Mouse (Mus musculus) 3134 (cell line): Measurements from ENCODE around the gene Rfx1.
A peak's percentile ranks its signal among the peaks of the same experiment; 100 is the strongest.

ENCODE experiments used
- DNase-seq: peaks from one replicate; pipeline ENCODE4 v3.0.0-alpha.2; 2011; ENCODE audit warnings: low spot score; ENCODE audit not compliant: insufficient read length; ENCODE audit errors: extremely low read depth

Rfx1 gene

DNA sequence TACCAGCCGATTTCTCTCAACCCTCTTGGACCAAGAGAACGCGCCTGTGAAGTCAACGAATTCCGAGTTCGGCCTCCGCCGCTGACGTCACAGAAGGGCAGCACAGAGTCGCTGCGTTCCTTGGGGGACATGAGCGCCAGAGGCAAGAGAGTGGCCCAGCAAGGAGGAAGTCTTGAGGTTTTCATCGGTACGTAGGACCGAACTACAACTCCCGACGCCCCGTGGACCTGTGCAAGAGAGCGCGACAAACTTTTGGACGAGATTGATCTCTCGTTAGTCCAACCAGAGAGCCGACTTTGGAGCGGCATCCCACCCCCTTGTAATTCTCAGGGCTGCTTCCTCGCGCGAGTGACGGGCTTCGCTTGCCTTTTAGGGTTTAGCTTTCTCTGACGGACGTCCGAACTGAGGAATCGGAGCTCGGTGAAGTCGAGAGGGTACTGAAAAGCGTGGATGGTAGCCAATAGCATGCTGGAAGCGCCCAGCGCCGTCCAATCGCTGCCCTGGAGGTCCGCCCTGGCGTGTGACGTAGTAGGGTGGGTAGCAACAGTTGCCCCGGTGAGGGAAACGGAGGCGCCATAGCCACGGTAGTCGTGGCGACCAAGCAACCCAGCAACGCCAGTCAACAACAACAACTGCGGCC lies at the start of gene Rfx1:
Rfx1 (plus strand) TSS at position 544 of the 640 bp plus-strand sequence.
- peak; percentile 99 for DNase-seq

DNA sequence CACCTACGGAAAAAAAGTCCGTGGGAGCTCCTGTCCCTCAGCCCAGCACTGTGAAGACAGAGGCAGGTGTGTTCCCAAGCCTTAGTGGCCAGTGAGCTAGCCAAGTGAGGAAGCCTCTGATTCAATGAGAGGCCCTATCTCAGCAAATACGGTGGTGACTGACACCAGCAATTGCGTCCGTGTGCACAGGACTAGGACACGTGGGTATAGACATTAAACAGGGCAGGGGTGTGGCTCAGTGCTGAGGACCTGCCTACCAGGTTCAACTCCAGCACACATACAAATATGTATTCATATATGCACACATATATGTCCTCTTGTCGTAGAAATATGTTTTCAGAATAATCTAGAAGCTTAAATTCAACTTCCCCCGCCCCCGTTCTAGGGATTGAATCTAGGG lies 46.9 kb upstream of the Rfx1 start:
- DNase-seq, result no peak

DNA sequence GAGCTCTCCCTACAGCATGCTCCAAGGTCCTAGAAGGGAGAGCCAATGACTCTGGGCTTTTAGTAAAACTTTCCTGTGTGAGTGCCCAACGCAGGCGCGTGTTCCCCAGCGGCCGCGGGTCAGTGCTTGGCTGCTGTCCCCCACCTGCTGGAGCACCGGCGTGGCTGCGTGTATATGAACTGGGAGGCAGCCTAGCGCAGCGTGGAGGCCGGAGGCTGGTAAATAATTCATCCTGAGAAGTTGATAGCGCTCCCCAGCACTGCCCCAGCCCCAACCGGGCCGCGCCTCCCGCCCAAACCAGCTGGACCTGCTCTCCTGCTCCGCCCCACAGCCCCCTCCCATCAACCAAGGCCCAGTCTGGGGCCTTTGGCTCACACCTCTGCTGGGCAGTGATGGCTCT lies 45.5 kb upstream of the Rfx1 start, which contains the start of gene Palm3:
Palm3 (plus strand) TSS at position 376 of the 400 bp plus-strand sequence.
- DNase-seq, result no peak

DNA sequence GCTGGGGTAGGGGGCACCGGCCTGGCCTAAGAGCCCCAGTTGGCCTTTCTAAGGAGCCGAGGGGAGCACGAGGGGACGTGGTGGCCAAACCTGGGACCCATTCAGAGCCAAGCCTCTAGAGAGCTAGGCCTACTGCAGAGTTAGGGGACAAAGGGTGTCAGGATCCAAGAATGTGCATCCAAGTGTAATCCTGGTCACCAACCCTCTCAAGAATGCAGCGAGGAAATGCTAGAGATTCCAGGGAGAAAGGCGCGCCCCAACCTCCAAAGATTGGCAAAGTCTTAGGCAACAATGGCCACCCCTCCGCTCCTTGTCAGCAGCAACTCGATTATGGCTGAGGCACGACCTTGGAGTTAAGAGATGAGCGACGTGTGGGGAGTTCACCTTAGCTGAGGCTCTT lies 45.1 kb upstream of the Rfx1 start:
- peak; percentile 48 for DNase-seq

DNA sequence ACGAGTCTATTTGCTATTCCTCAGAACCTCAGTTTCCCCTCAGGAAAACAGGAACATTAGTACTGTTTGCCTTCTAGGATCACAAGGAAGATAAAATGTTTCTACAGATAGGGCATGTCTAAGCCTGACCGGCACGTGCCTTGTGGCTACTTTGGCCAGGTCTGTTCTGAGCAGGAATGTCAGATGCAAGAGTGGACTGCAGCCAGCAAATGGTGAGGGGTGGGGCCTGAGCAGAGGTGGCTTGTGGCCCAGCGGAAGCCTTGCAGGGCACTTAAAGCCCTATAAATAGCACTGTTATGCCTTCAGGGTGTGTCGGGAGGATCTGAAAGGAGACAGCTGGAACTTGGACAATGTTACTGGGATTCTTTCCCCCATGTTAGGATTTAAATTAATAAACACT lies 43.5 kb upstream of the Rfx1 start:
- DNase-seq, result peak; percentile 84

DNA sequence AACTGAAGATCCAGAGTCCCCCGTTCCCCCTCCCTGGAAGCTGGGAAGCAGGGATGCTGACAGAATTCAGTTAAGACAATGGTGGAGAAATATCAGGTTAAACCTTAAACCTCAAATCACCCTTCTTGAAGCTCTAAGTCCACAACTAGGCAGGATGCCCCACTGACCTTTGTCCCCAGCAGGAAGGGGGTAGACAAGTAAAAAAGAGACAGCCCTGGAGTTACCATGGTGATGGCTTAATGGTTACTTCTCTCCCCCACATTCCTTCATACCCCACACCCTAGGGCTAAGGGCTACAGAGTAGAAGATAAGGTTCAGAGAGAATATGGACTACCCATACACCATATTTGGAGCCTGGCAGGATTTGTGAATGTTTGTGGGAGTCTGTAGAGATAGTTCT lies 43.0 kb upstream of the Rfx1 start:
- no peak for DNase-seq

DNA sequence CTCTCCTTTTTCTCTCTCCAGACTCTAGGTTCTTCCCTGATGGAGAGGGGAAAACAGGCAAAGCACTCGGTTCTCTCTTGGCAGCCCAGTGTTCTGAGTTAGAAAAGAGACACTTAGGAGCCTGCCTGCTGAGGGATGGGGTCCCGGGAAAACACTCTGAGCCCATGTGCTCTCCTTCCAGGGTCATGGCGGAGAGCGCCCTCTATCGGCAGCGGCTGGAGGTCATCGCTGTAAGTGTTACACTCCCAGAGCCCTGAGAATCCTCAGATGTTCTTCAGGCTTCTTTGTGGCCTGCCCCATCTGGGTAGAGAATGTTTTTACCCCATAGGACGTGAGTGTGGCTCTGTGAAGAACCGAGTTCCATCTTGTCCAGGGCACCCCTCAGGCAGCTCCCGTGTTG lies 42.5 kb upstream of the Rfx1 start:
- no peak for DNase-seq

DNA sequence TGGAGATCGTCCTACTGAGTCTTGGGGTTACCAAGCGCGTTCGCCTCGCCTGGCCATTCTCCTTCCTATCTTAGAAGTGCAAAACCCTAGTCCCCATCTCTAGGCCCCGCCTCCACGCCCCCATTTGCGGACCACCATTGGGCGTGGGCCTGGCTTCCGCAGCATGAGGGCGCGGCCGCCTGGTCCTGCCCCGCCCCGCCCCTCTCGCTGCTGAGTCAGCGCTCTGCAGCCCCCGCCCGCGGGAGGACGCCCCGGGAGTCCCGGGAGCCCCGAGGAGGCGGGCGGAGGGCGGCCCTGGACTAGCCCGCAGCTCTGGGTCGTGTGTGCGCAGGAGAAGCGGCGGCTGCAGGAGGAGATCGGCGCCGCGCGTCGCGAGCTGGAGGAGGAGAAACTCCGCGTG lies 40.8 kb upstream of the Rfx1 start:
- no peak for DNase-seq

DNA sequence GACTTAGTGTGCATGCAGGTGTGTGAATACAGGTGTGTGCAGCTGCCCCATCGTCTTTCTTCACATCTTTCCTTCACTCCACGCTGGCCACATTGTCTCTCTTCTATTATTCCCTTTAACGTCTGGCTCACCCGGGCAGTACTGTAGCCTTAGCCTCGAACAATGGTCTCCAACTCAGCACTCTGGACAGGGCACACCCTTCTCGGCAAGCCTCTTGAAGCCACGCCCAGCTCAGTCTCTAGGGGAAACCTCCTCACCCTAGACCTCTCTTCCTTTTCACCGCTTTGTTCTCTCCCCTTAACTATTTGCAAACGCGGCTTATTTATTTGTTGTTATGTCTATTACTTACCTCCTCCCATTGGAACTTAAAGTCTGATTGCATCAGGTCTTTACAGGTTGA lies 39.2 kb upstream of the Rfx1 start:
- no peak for DNase-seq

DNA sequence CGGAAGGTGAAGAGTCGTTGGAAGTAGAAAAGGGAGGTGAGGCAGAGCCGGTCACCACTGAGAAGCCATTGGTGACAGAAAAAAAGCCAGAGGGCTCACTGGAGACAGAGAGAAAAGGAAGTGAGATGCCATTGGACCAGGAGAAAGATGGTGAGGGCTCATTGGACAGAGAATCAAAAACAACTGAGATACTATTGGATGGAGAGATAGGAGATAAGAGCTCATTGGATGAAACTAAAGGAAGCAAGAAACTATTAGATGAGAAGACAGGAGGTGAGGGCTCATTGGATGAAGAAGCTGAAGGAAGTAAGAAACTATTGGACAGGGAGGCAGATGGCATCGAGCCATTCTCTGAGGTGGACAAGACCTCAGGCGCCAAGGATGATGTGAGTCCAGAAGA lies 37.4 kb upstream of the Rfx1 start:
- no peak for DNase-seq

DNA sequence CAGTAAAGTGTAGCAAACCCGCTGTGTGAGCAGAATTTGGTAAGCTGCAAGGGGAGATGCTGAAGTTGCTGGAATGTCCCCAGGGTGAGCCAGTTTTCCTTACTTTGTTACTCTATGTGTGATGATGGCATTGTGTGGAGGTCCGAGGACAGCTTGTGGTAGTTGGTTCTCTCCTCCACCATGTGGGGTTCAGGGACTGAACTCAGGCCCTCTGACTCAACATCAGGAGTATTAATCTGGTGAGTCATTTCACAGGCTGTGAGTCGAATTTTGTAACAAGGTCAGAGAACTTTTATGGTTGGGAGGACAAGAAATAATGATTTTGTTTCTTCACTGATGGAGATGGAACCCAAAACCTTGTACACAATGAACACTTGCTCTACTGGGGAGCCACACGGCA lies 33.9 kb upstream of the Rfx1 start:
- DNase-seq, result peak; percentile 58

DNA sequence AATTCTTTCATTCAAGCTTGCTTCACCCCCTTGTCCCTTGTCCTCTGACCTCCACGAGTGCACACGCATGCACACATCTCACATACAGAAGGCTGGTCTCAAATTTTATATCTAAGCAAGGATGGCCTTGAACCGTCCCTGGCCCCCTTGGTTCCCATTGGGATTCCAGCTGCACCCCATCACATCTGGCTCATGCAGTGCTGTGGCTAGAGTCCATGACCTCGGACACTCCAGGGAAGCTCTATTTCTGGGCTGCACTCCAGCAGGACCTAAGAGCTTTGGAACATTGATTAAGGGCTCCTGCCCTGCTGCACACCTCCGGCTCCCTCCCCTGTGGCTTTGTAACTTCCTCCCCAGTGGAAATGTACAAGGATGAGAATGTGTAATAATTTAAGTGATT lies 28.6 kb upstream of the Rfx1 start:
- DNase-seq, result no peak

DNA sequence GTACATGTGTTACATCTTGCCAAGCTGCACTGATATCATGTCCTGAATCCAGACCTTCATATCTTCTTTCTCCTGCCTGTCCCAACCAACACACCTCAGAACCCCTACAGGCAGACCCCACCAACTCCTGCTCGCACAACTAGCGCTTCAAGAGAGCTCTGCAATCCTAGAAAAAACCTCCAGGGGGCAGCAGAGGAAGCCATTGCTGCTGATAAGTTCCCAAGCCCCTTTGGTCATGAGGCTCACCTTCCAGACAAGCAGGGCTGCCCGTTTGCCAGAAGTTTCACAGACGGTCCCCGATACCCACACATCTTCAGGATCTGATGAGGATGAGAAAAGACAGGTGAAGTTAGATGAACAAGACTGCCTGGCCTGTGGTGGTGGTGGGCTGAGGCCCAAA lies 27.6 kb upstream of the Rfx1 start:
- no peak for DNase-seq

DNA sequence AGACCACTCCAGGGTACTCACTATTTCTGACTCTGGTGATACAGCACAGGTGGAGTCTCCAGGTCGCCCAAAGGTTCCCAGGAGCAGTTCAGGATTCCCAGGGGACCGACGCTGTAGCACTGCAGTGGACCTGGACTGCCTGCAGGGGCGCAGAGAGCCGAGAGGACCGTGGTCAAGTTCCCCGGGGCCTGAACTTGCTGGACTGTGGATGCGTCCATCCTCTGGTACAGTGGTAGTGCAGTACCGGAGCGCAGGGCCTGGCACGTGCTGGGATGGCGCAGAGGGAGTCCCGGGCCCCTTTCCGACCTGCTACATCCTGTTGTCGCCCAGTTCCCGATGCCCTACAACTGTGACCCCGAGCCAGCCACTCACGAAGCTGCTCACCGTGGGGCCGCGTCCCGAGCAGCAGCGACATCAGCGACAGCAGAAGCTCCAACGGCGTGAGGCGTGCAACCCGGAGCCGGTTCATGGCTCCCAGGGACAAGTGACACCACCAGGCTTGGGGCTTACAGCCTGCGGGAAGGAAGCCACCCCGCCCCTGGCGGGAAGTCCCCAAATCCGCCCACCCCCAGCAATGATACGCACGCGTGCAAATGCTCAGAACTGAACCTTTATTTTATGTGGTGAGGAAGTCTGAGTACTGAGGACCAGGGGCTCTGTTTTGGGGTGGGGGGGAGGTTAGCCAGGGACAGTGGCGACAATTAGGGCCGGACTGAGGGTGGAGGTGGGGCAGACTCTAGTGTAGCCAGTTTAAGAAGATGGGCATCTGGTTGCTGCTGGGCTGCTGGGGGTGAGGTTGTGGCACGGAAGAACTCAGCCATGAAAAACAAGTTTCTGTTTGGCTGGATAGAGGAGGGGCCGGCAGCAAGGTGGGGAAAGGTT lies 24.3 kb upstream of the Rfx1 start, which contains the start of gene Il27ra:
Il27ra (minus strand) TSS at position 524 of the 882 bp plus-strand sequence.
- DNase-seq, result no peak

DNA sequence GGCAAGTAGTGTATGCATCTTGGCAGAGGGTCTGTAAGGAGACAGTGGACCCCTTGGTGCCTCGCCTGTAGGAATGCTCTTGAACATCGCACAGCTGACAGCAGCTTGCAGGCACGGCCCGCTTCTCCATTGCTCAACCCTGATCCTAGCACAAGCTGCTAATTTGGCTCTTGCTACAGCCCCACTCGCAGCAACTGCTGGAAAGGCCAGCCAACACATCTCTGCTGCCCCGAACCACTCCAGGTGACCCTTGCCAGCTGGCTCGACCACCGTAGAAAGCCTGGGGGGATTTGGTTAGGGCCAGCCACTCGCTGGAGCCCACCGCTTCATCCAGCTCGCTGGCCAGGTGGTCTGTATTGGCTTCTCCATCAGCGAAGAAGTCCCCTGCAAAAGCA lies 23.7 kb upstream of the Rfx1 start:
- DNase-seq, result no peak

DNA sequence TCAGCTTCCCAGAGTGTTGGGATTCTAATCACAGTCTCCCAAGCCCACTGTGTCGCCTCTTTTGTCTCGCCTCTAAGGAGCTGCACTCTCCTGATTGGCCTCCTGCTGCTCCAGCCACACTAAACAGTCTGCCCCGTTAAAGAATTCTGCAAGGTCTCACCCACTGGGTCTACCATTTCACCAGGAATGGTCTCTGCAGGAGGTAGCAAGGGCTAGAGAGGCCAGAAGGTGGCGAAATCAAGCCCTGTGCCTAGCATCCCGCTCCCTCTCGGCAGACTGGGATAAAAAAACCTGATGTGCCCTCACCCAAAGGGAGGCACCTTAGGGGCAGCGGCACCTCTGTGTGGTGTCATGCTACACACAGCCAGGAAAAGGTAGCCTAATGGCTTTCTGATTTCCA lies 22.5 kb upstream of the Rfx1 start:
- no peak for DNase-seq

DNA sequence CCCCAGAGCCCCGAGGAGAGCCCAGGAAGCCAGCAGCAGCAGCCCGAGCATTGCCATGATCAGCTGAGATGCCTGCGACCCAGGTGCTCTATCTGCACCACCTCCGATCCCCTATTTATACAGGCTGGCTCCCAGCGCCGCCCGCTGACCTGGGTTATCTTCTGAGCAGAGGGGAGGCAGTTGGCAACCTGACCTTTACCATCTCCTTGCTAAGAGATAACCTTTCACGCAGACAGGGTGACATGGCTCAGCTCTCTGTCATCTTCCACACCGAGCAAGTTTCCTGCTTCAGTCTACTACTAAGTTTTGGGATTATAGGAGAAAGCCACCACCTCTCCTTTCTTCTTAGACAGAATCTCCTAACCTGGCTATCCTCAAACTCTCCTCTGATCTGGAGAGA lies 21.7 kb upstream of the Rfx1 start, which contains the start of gene Rln3:
Rln3 (minus strand) TSS at position 101 of the 400 bp plus-strand sequence.
- DNase-seq, result no peak

DNA sequence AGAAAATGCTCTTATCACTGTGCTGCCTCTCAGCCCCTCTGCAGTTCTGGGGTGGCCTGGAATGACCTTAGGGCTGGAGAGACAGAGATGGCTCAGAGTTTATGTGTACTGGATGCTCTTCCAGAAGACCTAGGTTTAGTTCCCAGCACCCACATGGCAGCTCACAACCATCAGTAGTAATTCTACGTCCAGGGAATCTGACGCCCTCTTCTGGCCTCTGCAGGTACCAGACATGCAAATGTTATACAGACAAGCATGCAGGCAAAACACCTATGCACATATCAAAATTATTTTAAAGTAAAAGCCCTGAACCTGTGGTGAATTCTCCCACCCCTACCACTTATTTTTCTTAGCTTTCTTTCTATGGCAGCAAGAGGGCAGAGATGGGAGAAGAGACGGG lies 20.1 kb upstream of the Rfx1 start:
- DNase-seq, result no peak

DNA sequence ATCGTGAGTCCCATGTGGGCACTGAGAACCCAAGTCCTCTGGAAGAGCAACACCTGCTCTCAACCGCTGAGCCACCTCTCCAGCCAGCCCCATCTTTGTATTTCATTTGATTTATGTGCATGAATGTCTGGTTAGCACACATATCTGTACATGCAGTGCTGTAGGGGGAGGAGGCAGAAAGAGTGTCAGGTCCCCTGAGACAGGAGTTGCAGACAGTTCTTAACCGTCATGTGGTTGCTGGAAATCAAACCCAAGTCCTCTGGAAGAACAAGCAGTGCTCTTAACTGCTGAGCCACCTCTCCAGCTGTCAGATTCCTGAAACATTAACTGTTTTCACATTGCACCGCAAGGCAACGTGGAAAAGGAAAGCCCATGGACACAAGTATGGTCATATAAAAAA lies 18.5 kb upstream of the Rfx1 start:
- DNase-seq, result no peak

DNA sequence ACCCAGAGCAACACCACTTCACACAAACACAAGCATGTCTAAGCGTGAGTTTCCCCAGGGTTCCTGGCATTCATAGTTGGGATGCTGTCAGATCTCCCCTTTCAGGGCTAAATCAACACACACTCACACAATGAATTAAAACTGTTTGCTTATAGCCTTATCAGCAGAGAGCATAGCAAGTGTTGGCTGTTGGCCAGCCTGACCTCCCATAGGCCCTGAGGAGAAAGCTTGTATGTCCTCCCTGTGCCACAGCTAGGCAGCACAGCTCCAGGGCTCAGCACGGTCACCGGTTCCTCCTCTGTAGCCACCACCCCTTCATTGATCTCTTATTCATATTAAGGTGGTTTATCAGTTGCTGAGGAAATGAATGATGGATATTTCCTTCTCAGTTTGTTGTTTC lies 13.9 kb upstream of the Rfx1 start:
- DNase-seq, result no peak

DNA sequence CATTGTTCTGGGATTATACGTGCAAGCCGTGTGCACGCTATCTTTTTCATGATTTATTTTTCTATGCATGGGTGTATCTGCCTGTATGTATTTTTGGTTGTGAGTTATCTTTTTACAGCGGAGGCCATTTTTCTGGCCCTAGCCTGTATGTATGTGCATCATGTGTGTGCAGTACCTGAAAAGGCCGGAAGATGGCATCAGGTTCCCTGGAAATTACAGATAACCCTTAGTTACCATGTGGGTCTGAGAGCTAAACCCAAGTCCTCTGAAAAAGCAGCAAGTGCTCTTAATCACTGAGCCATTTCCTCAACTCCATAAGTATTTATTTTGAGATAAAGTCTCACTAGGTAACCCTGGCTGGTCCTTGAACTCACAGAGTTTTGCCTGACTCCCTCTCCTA lies 13.4 kb upstream of the Rfx1 start:
- DNase-seq, result no peak

DNA sequence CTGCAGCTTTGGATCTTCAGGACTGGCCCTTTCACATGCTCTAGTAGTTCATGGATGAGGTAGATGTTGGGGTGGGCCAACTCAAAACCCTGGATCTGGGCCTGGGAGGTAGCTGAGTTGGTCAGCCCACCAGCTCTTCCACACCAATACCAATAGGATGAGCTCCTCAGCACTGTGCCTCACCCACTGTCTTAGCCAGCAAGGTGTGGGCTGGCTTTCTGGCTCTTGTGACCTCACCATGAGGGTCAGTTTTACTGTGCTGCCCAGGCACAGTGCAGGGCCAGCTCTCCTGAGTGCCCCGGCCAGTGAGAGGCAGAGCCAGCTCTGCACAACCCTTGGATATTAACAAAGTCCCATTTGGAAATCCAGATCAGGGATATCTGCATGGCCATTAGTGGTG lies 8.8 kb upstream of the Rfx1 start:
- DNase-seq, result no peak
